Mouse (Mus musculus): ENCODE results near the gene Exoc2. TPM values are rescaled to one million over a fixed set of nuclear protein-coding genes. Genes with fewer than 3 reads are reported as not detected.

Exoc2 gene
- polyA plus RNA-seq, 1 experiment, result 9.2 TPM

DNA sequence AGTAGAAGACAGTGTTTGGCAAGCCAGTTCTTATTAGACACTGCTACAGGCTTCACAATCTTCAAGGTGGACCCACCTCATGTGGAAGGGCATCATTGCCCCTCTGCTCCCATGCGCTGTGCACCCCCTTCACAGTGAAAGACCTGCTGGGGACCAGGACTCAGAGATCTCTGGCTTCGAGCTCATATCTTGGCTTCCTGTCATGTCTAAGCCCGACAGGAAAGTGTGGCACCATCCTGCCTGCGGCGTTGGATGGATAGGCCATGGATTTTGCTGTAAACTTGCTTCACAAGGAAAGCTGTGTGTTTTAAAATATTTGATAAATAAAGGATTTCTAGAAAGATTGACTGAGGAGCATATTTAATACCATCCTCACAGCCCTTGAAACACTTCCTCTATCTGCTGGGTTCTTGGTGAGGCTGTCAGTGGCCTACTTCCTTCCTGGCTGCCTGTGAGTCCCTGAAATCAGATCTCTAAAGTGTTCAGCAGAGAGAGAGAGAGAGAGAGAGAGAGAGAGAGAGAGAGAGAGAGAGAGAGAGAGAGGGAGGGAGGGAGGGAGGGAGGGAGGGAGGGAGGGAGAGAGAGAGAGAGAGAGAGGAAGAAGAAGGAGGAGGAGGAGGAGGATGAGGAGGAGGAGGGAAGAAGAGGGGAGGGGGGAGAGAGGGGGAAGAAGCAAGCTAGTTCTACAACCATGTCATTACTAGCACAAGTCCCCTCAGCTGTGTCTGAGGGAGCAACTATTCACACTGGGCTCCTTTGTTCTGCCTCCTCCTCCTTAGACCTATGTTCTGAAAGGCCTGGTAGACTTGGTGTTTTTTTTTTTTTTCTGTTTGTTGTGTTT, 207.0 kb downstream of the Exoc2 start:
- Histone ChIP-seq H3K4me1 (ENCODE audit: control insufficient read depth, insufficient read depth, insufficient read length, low read length) (no peaks in the 10 kb centered on the region; the same call in 1 of the 2 replicates), H3K27ac (replicated peaks; ENCODE audit: low read depth, low read length) (peak overlapping the region; percentile 17; the same call in 1 of the 2 replicates), H3K4me3 (ENCODE audit: insufficient read depth, low read depth, low read length) (no peak overlapping the region)

- H3K4me1 ChIP-seq (ENCODE audit: control insufficient read depth, insufficient read depth, insufficient read length, low read length), result no peaks in the 10 kb centered on the region; the same call in 1 of the 2 replicates
- H3K4me3 ChIP-seq (ENCODE audit: insufficient read depth, low read depth, low read length), result no peak overlapping the region
Observed at GRCm38 (mm10) chr13:30765906-30766305, 208.0 kb downstream of the Exoc2 start.

GRCm38 (mm10) chr13:30764014-30764740, 209.7 kb downstream of the Exoc2 start:
- H3K4me1 ChIP-seq (ENCODE audit: control insufficient read depth, insufficient read depth, insufficient read length, low read length), result no peaks in the 10 kb centered on the region; the same call in 1 of the 2 replicates
- H3K27ac ChIP-seq (replicated peaks; ENCODE audit: low read depth, low read length), result no peak overlapping the region
- no peak overlapping the region for H3K4me3 ChIP-seq (ENCODE audit: insufficient read depth, low read depth, low read length)

More at GRCm38 (mm10) chr13:30765906-30766305, 208.0 kb downstream of the Exoc2 start:
- no peak overlapping the region for H3K27ac ChIP-seq (replicated peaks; ENCODE audit: low read depth, low read length)

Other genes starting within 250 kb of the Exoc2 start
- gene Irf4, start 224.9 kb downstream of the Exoc2 start, polyA plus RNA-seq (2012; ENCODE audit: insufficient read depth, insufficient read length, missing spikeins), result 2.7 and 8.0 TPM in 2 replicates
- gene Hus1b, start 26.3 kb downstream of the Exoc2 start, polyA plus RNA-seq (2012; ENCODE audit: insufficient read depth, insufficient read length, missing spikeins), result not detected in 2 replicates
- gene Gm5447, start 111 bp upstream of the Exoc2 start, polyA plus RNA-seq (2012; ENCODE audit: insufficient read depth, insufficient read length, missing spikeins), result not detected in 2 replicates